Mouse (Mus musculus): ENCODE results near the gene Atg4d. TPM values are rescaled to one million over a fixed set of nuclear protein-coding genes. Genes with fewer than 3 reads are reported as not detected.
"Not testable (repeated sequence)": the region's sequence is repeated elsewhere in the genome, so short reads cannot be mapped to it uniquely, and the experiment has no call there.

The Atg4d gene
- polyA plus RNA-seq, 1 experiment = 23.5 TPM

DNA sequence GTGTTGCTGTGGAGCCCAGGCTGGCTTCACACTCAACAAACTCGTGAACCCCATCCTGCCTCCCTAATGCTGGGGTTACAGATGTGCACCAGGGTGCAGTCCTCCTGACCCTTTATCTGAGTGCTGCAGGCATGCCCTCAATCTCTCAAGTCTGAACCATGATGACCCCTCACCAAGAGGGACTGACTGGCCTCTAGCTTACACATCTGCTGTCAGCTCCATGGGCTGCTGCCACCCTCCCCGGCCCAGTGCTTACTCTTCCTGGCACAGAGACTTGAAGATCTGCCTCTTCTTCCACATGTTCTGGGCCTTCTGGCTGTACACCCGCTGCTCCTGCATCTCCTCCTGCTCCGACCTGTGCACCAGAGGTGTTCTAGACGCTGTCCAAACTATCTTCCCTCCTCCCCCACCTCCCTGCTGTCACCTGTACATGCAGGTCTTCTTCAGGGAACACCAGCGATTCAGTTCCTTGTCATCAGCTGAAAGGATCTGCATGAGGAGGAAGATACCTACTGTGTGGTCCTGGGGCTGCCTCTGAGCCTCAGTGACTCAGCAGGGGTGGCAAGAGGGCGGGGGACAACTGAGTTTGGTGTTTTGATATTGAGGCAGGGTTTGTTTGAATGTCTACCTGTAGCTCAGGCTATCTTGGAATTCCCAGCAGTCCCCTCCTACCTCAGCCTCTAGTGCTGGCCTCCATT is 10.1 kb downstream of the Atg4d start:
- H3K27ac ChIP-seq (replicated peaks; ENCODE audit: low read depth, low read length) = no peak overlapping the region
- no peak overlapping the region for H3K4me3 ChIP-seq (ENCODE audit: insufficient read depth, low read depth, low read length)
- peaks cover 11% of the 10 kb centered on the region for H3K4me1 ChIP-seq (ENCODE audit: control insufficient read depth, insufficient read depth, insufficient read length, low read length)

DNA sequence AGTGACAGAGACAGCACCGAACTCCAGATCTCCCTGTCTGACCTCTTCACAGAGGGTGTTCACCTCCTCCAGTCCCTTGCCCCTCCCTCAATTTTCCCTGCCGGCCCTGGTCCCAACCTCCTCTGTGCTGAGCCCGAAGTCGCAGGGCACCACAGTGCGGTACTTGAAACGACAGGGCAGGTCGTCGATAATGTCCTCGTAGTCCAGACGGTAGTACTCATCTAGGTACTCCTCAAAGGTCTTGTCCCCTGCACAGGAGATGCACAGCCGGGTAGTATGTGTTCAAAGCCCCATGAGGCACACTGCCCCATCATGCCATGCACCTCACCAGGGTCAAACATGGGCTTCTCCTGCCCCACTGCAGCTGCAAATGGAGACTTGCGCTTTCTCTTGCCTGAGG is 10.6 kb downstream of the Atg4d start:
- no peak overlapping the region for H3K4me3 ChIP-seq (ENCODE audit: insufficient read depth, low read depth, low read length)
- H3K4me1 ChIP-seq (ENCODE audit: control insufficient read depth, insufficient read depth, insufficient read length, low read length) = peaks cover 11% of the 10 kb centered on the region
- no peak overlapping the region for H3K27ac ChIP-seq (replicated peaks; ENCODE audit: low read depth, low read length)

- Histone ChIP-seq H3K4me1 (ENCODE audit: control insufficient read depth, insufficient read depth, insufficient read length, low read length) (peaks cover 11% of the 10 kb centered on the region), H3K4me3 (ENCODE audit: insufficient read depth, low read depth, low read length) (no peak overlapping the region), H3K27ac (replicated peaks; ENCODE audit: low read depth, low read length) (no peak overlapping the region)
These were observed 11.2 kb downstream of the Atg4d start for GRCm38 (mm10) chr9:21276307-21276706.

DNA sequence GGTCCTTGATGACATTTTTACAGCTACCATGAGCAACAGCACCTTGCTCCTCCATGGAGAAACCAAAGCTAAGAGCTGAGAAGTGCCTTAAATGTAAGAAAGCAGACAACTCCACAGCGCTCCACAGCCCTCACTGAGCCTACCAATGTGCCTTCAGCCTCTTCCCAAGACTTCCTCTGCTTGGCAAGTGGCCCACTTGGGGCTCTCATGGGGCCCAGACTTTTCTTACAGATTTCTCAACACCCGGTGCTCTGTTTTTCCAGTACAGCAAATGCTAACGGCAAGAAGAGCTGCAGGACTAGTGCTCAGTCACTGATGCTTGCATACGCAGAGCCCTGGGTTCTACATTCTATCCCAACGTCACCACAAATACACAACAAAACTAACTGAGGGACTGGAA is 12.7 kb downstream of the Atg4d start:
- Histone ChIP-seq H3K4me1 (ENCODE audit: control insufficient read depth, insufficient read depth, insufficient read length, low read length) (peaks cover 11% of the 10 kb centered on the region), H3K27ac (replicated peaks; ENCODE audit: low read depth, low read length) (no peak overlapping the region), H3K4me3 (ENCODE audit: insufficient read depth, low read depth, low read length) (no peak overlapping the region)

GRCm38 (mm10) chr9:21283591-21283990 is 18.5 kb downstream of the Atg4d start:
- Histone ChIP-seq H3K4me1 (ENCODE audit: control insufficient read depth, insufficient read depth, insufficient read length, low read length) (peaks cover 14% of the 10 kb centered on the region), H3K4me3 (ENCODE audit: insufficient read depth, low read depth, low read length) (no peak overlapping the region)

DNA sequence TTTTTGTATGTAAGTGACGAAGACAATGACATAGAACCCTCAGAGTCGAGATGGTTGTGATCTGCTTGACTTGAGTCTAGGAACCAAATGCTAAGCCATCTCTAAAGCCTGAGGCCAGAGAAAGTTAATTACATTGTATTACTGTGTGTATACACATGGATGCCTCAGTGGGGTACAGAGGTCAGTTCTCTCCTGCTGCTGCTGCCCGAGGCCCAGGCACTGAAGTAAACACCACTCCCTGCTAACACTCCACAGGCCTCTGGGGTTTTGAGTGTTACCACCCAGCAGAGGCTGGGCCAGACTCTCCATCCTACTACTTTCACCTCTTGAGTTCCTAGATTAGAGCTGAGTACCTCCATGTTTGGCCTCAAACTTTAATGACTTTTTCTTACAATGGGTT is 18.9 kb downstream of the Atg4d start:
- H3K4me3 ChIP-seq (ENCODE audit: insufficient read depth, low read depth, low read length) = no peak overlapping the region
- H3K4me1 ChIP-seq (ENCODE audit: control insufficient read depth, insufficient read depth, insufficient read length, low read length) = peaks cover 14% of the 10 kb centered on the region
- H3K27ac ChIP-seq (replicated peaks; ENCODE audit: low read depth, low read length) = no peak overlapping the region

More at GRCm38 (mm10) chr9:21283591-21283990, 18.5 kb downstream of the Atg4d start:
- H3K27ac ChIP-seq (replicated peaks; ENCODE audit: low read depth, low read length) = no peak overlapping the region

DNA sequence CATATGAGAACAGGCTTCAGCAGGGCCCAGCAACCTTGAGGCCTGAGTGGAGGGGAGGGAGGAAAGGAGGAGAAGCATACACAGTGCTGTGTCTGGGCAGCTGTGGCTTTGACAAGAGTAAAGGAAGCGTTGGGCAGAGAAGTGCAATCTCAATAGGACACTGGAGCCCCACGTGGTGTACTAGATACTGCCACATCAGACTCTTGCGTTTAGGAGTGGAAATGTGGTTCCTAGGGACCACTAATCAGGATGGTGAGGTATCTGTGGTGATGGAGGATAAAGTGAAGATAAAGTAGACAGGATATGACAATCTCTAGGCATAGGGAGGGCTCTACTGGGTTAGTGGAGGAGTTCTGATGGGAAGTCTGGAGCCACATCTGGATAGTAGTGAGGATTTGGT is 21.7 kb downstream of the Atg4d start:
- H3K4me1 ChIP-seq (ENCODE audit: control insufficient read depth, insufficient read depth, insufficient read length, low read length) = peaks cover 12% of the 10 kb centered on the region
- H3K27ac ChIP-seq (replicated peaks; ENCODE audit: low read depth, low read length) = no peak overlapping the region
- H3K4me3 ChIP-seq (ENCODE audit: insufficient read depth, low read depth, low read length) = peak overlapping the region; percentile 78; the same call in 1 of the 2 replicates

DNA sequence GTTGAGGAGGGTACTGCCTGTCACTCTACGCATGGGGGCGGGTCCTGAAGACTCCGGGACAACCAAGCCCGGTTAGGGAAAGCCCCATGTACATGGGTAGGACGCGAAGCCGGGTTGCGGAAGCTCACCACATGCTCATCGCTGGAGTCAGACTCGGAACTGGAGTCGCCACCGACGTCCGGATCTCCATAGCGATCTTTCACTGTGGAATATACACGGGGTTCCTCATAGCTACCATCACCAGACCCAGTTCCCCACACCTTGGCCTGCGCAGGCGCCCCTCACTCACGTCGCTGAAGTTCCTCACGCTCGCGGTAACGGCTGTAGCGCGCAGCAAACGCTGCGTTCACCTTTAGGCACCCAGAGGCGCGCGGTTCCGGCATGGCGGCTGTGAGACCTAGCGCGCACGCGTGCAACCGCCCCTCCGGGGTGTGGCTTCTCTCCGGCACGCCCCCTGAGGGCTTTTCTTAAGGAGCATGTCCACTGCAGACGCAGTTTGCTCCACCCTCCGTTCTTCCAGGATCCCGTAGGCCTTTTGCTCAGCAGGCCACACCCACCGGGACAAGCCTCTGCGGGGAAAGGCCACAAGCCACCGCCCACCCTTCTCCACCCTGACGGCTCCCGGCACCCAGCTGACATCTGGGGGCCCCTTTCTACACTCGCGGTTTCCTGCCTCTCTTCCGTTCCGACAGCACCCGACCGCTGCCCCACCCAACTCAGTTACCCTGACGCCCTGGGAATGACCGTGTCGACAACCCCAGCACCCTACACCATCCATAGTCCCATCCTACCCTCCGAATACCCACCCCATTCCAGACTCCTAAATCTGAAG is 22.7 kb downstream of the Atg4d start, which contains the start of gene Kri1:
TSS of gene Kri1 (minus strand) at position 399 of the 832 bp plus-strand sequence.
- Histone ChIP-seq H3K4me3 (ENCODE audit: insufficient read depth, low read depth, low read length) (peak within 1 kb of the TSS; percentile 78), H3K4me1 (ENCODE audit: control insufficient read depth, insufficient read depth, insufficient read length, low read length) (peaks cover 12% of the 10 kb centered on the region), H3K27ac (replicated peaks; ENCODE audit: low read depth, low read length) (peak within 1 kb of the TSS; percentile 75)

DNA sequence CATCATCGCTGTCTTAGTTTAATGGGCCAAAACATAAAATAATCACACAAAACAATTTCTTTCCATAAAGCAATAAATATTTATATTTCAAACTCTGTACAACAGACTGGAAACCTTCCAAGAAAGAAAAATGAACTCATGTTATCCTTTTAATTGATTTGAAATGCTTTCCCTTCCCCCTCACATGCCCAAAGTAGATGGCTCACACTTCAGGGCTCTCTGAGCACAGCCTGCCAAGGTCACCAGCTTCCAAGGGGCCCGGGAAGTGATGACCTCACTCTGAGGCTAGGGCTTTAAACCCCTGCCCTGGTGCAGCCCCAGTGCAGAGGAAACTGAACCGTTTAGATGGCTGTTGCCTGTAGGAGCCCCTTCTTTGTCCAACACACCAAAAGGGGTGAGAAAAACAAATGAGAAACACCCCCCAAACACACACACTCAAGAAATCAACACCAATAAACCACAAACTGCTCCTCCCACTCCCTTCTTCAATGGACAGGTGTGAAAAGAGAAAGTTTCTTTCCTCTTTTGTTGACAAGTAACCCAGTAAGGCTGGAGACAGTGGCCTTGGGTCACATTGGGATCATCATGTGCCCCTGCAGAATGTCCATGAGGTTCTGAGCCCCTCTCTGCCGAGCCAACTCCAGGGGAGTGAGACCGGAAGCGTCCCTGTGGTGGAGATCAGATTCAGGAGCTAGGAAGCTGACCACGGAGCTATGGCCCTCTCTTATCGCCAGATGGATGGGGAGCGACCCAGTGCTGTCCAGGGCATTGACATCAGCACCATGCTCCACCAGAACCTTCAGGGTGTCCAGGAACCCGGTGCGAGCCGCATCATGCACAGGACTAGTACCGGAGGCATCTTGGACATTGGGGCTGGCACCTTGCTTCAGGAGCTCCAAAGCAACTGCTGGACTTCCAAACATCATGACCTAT is 23.6 kb downstream of the Atg4d start:
- Histone ChIP-seq H3K4me1 (ENCODE audit: control insufficient read depth, insufficient read depth, insufficient read length, low read length) (peaks cover 12% of the 10 kb centered on the region), H3K4me3 (ENCODE audit: insufficient read depth, low read depth, low read length) (peak overlapping the region; percentile 58), H3K27ac (replicated peaks; ENCODE audit: low read depth, low read length) (peak overlapping the region; percentile 69)

DNA sequence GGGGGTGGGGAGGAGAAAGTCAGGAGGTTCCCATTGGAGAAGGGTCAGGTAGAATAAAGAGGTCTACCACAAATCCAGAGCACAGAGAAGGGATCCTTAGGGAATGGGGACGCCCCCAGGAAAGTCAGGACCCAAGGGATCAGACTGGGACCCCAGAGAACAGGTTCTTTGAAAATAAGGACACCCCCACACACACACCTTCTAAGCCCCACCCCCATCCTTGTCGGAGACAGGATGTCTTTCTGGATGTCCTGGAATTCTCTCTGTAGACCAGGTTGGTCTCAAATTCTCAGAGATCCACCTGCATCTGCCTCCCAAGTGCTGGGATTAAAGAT is 24.2 kb downstream of the Atg4d start:
- peaks cover 12% of the 10 kb centered on the region for H3K4me1 ChIP-seq (ENCODE audit: control insufficient read depth, insufficient read depth, insufficient read length, low read length)
- 0 out of 2 replicates have a peak overlapping the region, but pooled peaks have one; percentile 2 for H3K4me3 ChIP-seq (ENCODE audit: insufficient read depth, low read depth, low read length)
- H3K27ac ChIP-seq (replicated peaks; ENCODE audit: low read depth, low read length) = no peak overlapping the region

DNA sequence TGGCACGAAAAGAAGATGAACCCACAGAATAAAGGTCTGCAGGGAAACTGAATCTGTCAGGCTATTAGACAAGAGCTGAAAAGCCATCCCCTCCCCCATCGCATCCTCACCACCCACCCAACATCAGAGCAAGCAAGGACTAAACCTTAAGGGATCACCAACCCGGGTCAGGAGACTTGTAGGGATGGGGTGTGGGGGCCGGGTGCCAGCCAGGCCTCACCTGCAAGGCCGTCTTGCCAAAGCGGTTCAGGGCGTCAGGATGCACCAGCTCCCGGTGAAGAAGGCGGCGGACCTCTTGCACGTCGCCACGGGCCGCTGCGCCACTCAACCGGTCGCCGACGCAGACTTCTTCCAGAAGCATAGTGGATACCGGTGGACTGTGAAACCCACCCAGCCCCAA is 25.5 kb downstream of the Atg4d start:
- Histone ChIP-seq H3K4me3 (ENCODE audit: insufficient read depth, low read depth, low read length) (peak overlapping the region; percentile 73), H3K27ac (replicated peaks; ENCODE audit: low read depth, low read length) (peak overlapping the region; percentile 21; the same call in 1 of the 2 replicates), H3K4me1 (ENCODE audit: control insufficient read depth, insufficient read depth, insufficient read length, low read length) (peaks cover 12% of the 10 kb centered on the region)

DNA sequence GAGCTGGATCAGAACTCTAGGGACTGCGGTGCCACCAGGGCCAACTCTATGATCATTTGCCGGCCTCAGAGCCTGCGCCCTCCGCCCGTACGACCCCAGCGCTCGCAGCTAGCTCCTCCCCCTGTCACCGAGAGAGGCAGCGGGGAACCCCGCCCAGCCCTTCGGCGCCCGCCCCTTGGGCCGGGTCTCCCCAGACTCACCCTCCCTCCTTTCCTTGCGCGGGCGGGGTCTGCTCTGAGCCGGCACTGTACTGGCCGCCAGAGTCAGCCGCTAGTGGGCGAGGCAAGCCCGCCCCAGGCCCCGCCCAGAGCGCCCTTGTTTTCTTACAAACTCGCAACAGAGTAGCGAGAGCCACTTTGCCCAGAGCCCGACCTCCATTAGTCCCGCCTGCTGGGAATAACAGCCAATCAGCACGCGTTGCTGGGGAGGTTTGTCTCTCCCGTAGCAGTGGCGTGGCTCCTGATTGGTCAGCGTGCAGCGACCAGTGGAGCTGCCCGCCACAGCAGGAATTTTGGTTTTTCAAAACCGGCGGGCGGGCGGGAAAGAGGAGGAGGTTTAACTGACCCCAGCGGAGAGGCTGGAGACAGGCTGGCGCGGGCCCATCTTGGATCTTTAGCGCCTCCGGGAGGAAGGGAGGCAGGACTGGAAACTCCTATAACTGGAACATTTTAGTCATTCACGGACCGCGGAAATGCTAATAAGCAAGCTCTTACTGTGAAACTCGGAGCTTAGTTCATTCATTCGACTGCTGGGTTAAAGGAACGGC is 26.1 kb downstream of the Atg4d start, which contains the start of gene Cdkn2d:
TSS of gene Cdkn2d (minus strand) at position 386 of the 766 bp plus-strand sequence.
- peak within 1 kb of the TSS; percentile 21; the same call in 1 of the 2 replicates for H3K27ac ChIP-seq (replicated peaks; ENCODE audit: low read depth, low read length)
- peaks cover 12% of the 10 kb centered on the region for H3K4me1 ChIP-seq (ENCODE audit: control insufficient read depth, insufficient read depth, insufficient read length, low read length)
- peak within 1 kb of the TSS; percentile 73 for H3K4me3 ChIP-seq (ENCODE audit: insufficient read depth, low read depth, low read length)

GRCm38 (mm10) chr9:21291868-21292267 is 26.8 kb downstream of the Atg4d start:
- H3K4me3 ChIP-seq (ENCODE audit: insufficient read depth, low read depth, low read length) = peak overlapping the region; percentile 25
- not testable (repeated sequence) for H3K27ac ChIP-seq (replicated peaks; ENCODE audit: low read depth, low read length)

DNA sequence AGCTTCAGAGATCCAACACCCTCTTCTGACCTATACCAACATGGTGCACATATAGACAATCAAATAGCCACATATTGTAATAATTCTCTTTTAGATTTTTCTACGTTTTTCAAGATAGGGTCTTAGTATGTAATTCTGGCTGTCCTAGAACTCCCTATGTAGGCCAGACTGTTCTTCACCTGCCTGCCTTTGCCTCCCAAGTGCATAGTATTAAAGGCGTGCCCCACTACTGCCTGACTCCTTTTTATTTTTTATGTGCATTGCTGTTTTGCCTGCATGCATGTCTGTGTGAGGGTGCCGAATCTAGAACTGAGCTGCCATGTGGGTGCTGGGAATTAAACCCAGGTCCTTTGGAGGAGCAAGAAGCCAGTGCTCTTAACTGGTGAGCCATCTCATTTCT is 27.2 kb downstream of the Atg4d start:
- Histone ChIP-seq H3K4me3 (ENCODE audit: insufficient read depth, low read depth, low read length) (no peak overlapping the region), H3K4me1 (ENCODE audit: control insufficient read depth, insufficient read depth, insufficient read length, low read length) (peaks cover 8% of the 10 kb centered on the region), H3K27ac (replicated peaks; ENCODE audit: low read depth, low read length) (no peak overlapping the region)

More at GRCm38 (mm10) chr9:21291868-21292267, 26.8 kb downstream of the Atg4d start:
- not testable (repeated sequence) for H3K4me1 ChIP-seq (ENCODE audit: control insufficient read depth, insufficient read depth, insufficient read length, low read length)

All from brown adipose tissue, adult 24 weeks (tissue).